Mouse (Mus musculus) stomach, embryonic 14.5 days (tissue): Measurements from ENCODE around the gene Vps13d. TPM values are rescaled to one million over a fixed set of nuclear protein-coding genes. Genes with fewer than 3 reads are reported as not detected.
A peak's percentile ranks its signal among the peaks of the same experiment; 100 is the strongest.

Experiments
- ATAC-seq: fragments of 200-750 bp; cut with Nextera tagmentation; 2 replicates; pipeline ENCODE4 v1.8.0; 2017; ENCODE audit warnings: low read depth, moderate TSS enrichment; ENCODE audit not compliant: insufficient number of reproducible peaks, insufficient read depth, low FRiP score
- H3K27ac ChIP-seq: fragments of 300-500 bp; sonication (generic); 2 replicates; pipeline ENCODE4 v1.5.1; 2014; ENCODE audit warnings: mild to moderate bottlenecking, low read length, moderate library complexity, mixed read lengths
- H3K27me3 ChIP-seq: fragments of 300-500 bp; sonication (generic); 2 replicates; pipeline ENCODE4 v1.6.1; 2014; ENCODE audit warnings: low read length, control low read depth, mixed read lengths; ENCODE audit not compliant: control insufficient read depth, insufficient read depth
- H3K36me3 ChIP-seq: fragments of 300-500 bp; sonication (generic); 2 replicates; pipeline ENCODE4 v1.6.1; 2014; ENCODE audit warnings: mild to moderate bottlenecking, control low read depth, low read length, moderate library complexity, mixed read lengths; ENCODE audit not compliant: control insufficient read depth, insufficient read depth
- H3K4me1 ChIP-seq: fragments of 300-500 bp; sonication (generic); 2 replicates; pipeline ENCODE4 v1.6.1; 2014; ENCODE audit warnings: low read length, control low read depth, mixed read lengths; ENCODE audit not compliant: control insufficient read depth, insufficient read depth
- H3K4me2 ChIP-seq: fragments of 300-500 bp; sonication (generic); replicated peaks from 2 replicates; pipeline ENCODE4 v1.6.1; 2014; ENCODE audit warnings: low read depth, low read length, control low read depth
- H3K4me3 ChIP-seq: fragments of 300-500 bp; sonication (generic); 2 replicates; pipeline ENCODE4 v1.5.1; 2014; ENCODE audit warnings: low read depth, low read length, control low read depth
- H3K9ac ChIP-seq: fragments of 300-500 bp; sonication (generic); replicated peaks from 2 replicates; pipeline ENCODE4 v1.6.1; 2014; ENCODE audit warnings: low read depth, mild to moderate bottlenecking, control low read depth, low read length, moderate library complexity, mixed read lengths
- H3K9me3 ChIP-seq: fragments of 300-500 bp; sonication (generic); 2 replicates; pipeline ENCODE4 v1.6.1; 2016; ENCODE audit warnings: low read depth, low read length, control low read depth; ENCODE audit not compliant: control insufficient read depth
- WGBS: fragments of 180-500 bp; shearing (Covaris S2); extraction: QIAGEN DNeasy Blood & Tissue Kit; methylation state at CpG from one replicate; pipeline ENCODE4 v1.1.7; 2014; 5-methylcytosine and 5-hydroxymethylcytosine counted together
- polyA plus RNA-seq: library from polyadenylated mRNA; unstranded; fragments of >200 nt; fragmentation: Nextera tagmentation; extraction: Ambion mirVana; gene quantifications from 2 replicates; pipeline ENCODE4 v1.2.1, GENCODE M21; 2014

Vps13d gene
- polyA plus RNA-seq, 1 experiment from 2014 or later = 15.0 TPM

- Histone ChIP-seq H3K4me3 (no peak overlapping the region), H3K27me3 (no peaks in the 10 kb centered on the region), H3K9me3 (no peaks in the 10 kb centered on the region), H3K36me3 (no peaks in the 10 kb centered on the region), H3K27ac (no peak overlapping the region), H3K9ac (no peak overlapping the region), H3K4me2 (no peak overlapping the region), H3K4me1 (no peaks in the 10 kb centered on the region; the same call in 1 of the 2 replicates)
- 25% methylated on average over 1 of the region's 1 CpGs for WGBS
- ATAC-seq = no peak
These were observed 238.5 kb downstream of the Vps13d start for GRCm38 (mm10) chr4:144956293-144956692.

DNA sequence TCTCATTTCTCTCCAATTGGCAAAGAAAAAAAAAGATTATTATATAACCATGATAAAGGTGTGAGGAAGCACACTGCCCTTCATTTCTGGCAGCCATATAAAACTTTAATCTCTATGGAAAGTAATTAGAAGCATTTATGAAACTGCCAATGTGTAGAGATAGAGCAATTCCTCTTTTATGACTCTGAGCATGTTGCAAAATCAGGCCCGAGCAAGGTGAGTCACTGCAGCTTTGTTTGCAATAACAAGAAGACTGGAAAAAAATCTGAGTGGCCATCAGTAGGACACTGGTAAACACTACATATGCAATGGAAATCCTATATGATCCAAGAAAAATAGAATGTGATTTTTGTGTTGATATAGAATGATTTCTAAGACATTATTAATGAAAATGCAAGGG lies 238.9 kb downstream of the Vps13d start:
- no peak for ATAC-seq

DNA sequence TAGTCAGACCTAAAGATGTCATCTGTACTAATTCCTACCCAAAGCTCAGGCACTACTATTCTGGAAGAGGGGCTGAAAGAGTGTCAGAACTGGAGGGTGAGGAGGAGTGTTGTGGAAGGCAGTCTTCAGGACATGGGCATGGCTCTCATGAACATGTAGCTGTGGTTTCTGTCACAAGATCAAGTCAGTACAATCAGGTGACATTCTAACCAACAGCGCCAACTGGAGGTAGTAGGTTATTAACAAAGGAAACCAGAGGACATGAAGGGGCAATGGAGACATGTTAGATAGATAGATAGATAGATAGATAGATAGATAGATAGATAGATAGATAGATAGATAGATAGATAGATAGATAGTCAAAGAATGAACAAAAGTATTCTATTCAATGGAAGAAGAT lies 241.4 kb downstream of the Vps13d start:
- 92% methylated on average over 1 of the region's 1 CpGs for WGBS

More for the DNA sequence above, 238.9 kb downstream of the Vps13d start:
- no peak overlapping the region for H3K9ac ChIP-seq
- no peak overlapping the region for H3K4me2 ChIP-seq
- H3K27me3 ChIP-seq = no peaks in the 10 kb centered on the region
- H3K36me3 ChIP-seq = no peaks in the 10 kb centered on the region
- H3K4me3 ChIP-seq = no peak overlapping the region
- no peak overlapping the region for H3K27ac ChIP-seq
- no peaks in the 10 kb centered on the region for H3K9me3 ChIP-seq
- WGBS = 78% methylated on average over 1 of the region's 1 CpGs
- H3K4me1 ChIP-seq = no peaks in the 10 kb centered on the region; the same call in 1 of the 2 replicates

DNA sequence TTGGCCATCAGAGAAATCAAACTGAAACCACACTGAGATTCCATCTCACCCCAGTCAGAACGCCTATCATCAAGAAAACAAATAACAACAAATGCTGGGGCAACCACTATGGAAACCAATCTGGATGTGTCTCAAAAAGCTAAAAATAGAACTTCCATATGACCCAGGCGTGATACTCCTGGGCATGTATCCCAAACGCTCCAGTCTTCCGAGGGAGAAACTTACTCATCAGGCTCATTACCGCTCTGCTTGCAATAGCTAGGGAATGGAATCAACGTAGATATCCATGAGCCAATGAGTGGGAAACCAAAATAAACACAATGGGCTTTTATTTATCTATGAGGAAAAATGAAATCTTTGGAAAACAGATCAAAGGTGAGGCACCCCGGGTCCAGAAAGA lies 242.9 kb downstream of the Vps13d start:
- no peak overlapping the region for H3K4me3 ChIP-seq
- H3K4me2 ChIP-seq = no peak overlapping the region
- WGBS = 74% methylated on average over 7 of the region's 7 CpGs
- no peak overlapping the region for H3K9ac ChIP-seq
- H3K36me3 ChIP-seq = no peaks in the 10 kb centered on the region
- H3K27me3 ChIP-seq = no peaks in the 10 kb centered on the region
- H3K27ac ChIP-seq = no peak overlapping the region
- no peaks in the 10 kb centered on the region for H3K9me3 ChIP-seq
- ATAC-seq = no peak
- H3K4me1 ChIP-seq = peaks cover 25% of the 10 kb centered on the region

More for the DNA sequence above, 241.4 kb downstream of the Vps13d start:
- peaks cover 17% of the 10 kb centered on the region for H3K4me1 ChIP-seq
- no peak overlapping the region for H3K27ac ChIP-seq
- H3K9ac ChIP-seq = no peak overlapping the region
- no peak overlapping the region for H3K4me3 ChIP-seq
- H3K36me3 ChIP-seq = no peaks in the 10 kb centered on the region
- ATAC-seq = no peak
- no peak overlapping the region for H3K4me2 ChIP-seq
- no peaks in the 10 kb centered on the region for H3K27me3 ChIP-seq
- no peaks in the 10 kb centered on the region for H3K9me3 ChIP-seq

GRCm38 (mm10) chr4:144950883-144951282 lies 243.9 kb downstream of the Vps13d start:
- no peak overlapping the region for H3K27ac ChIP-seq
- H3K4me1 ChIP-seq = peaks cover 25% of the 10 kb centered on the region
- ATAC-seq = no peak

GRCm38 (mm10) chr4:144950327-144950711 lies 244.5 kb downstream of the Vps13d start:
- H3K27ac ChIP-seq = peak overlapping the region; percentile 13; the same call in 1 of the 2 replicates
- H3K36me3 ChIP-seq = no peaks in the 10 kb centered on the region
- no peak overlapping the region for H3K9ac ChIP-seq
- no peak overlapping the region for H3K4me3 ChIP-seq
- H3K27me3 ChIP-seq = no peaks in the 10 kb centered on the region
- no peak overlapping the region for H3K4me2 ChIP-seq
- no peak for ATAC-seq
- WGBS = 62% methylated on average over 3 of the region's 3 CpGs
- H3K4me1 ChIP-seq = peaks cover 25% of the 10 kb centered on the region
- no peaks in the 10 kb centered on the region for H3K9me3 ChIP-seq

More at GRCm38 (mm10) chr4:144950883-144951282, 243.9 kb downstream of the Vps13d start:
- Histone ChIP-seq H3K9ac (no peak overlapping the region), H3K9me3 (no peaks in the 10 kb centered on the region), H3K4me2 (no peak overlapping the region), H3K36me3 (no peaks in the 10 kb centered on the region), H3K4me3 (no peak overlapping the region), H3K27me3 (no peaks in the 10 kb centered on the region)
- 86% methylated on average over 3 of the region's 3 CpGs for WGBS

DNA sequence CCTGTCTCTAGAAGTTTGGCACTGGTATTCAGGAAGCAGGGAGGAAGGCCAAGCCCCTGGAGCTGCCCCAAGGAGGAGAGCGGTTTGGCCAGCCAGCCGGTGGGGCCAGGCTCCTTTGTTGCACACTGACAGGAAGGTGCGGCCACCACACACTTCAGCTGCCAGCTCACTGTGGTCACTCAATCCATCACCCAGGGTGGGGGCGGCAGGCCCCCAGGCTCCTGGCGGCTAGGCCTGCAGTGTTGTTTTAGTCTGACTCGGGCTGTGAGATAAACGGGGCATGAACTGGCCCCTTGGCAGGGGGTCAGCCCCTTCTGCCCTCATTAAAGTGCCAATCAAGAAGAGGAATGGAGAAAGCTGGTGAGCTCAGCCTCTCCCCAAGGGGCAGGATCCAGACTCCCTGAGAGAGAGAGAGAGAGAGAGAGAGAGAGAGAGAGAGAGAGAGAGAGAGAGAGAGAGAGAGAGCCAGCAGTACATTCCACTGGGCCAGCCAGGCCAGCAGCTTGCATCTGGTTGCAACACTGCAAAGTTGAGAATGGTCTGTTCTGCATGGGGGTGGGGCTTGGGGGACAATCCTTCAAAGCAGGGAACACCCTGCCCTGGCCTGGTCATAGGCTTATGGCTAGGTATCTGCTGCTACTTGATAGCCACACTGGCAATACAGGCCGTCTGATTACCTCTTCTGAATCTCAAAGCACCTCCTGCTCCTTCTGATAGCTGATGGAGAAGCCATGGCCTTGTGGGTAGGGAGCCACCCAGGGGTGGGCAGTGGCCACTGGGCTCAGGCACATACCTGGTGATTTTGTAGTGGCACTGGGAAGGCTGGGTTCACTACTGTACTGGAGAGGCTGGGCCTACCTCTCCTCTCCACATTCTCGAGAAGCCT lies 245.1 kb downstream of the Vps13d start:
- Histone ChIP-seq H3K4me2 (no peak overlapping the region), H3K9me3 (no peaks in the 10 kb centered on the region), H3K9ac (no peak overlapping the region), H3K27ac (peak overlapping the region; percentile 13; the same call in 1 of the 2 replicates), H3K4me3 (no peak overlapping the region), H3K27me3 (no peaks in the 10 kb centered on the region), H3K4me1 (peaks cover 25% of the 10 kb centered on the region), H3K36me3 (no peaks in the 10 kb centered on the region)
- ATAC-seq = peak; percentile 85
- WGBS = 11% methylated on average over 9 of the region's 9 CpGs

GRCm38 (mm10) chr4:144947738-144948390 lies 246.9 kb downstream of the Vps13d start:
- H3K27me3 ChIP-seq = no peaks in the 10 kb centered on the region
- H3K4me1 ChIP-seq = peaks cover 25% of the 10 kb centered on the region
- H3K9ac ChIP-seq = no peak overlapping the region
- ATAC-seq = no peak
- no peak overlapping the region for H3K4me2 ChIP-seq
- H3K36me3 ChIP-seq = no peaks in the 10 kb centered on the region
- H3K4me3 ChIP-seq = no peak overlapping the region
- no peaks in the 10 kb centered on the region for H3K9me3 ChIP-seq
- H3K27ac ChIP-seq = no peak overlapping the region
- WGBS = 48% methylated on average over 6 of the region's 6 CpGs
